Mouse (Mus musculus) thymus, adult 2 months (tissue): Measurements from ENCODE around the gene Trnp1. TPM values are rescaled to one million over a fixed set of nuclear protein-coding genes. Genes with fewer than 3 reads are reported as not detected.

Experiments used
- DNase-seq: peaks from one replicate; pipeline ENCODE4 v3.0.0; 2021
- H3K27ac ChIP-seq: fragments of 200-500 bp; 2 replicates; pipeline ENCODE4 v1.5.1; 2012; ENCODE audit warnings: low read length, control low read depth; ENCODE audit not compliant: control insufficient read depth, insufficient read depth
- H3K27me3 ChIP-seq: fragments of 200-500 bp; 2 replicates; pipeline ENCODE4 v1.6.1; 2012; ENCODE audit warnings: mild to moderate bottlenecking, low read length, moderate library complexity, mixed read lengths; ENCODE audit not compliant: control insufficient read depth, insufficient read depth
- H3K36me3 ChIP-seq: fragments of 200-500 bp; 2 replicates; pipeline ENCODE4 v1.6.1; 2012; ENCODE audit warnings: mild to moderate bottlenecking, low read length, moderate library complexity; ENCODE audit not compliant: control insufficient read depth, insufficient read depth
- H3K4me1 ChIP-seq: fragments of 200-500 bp; replicated peaks from 2 replicates; pipeline ENCODE4 v1.6.1; 2012; ENCODE audit warnings: low read length; ENCODE audit not compliant: control insufficient read depth, insufficient read depth
- H3K4me3 ChIP-seq: fragments of 200-500 bp; 2 replicates; pipeline ENCODE4 v1.5.1; 2012; ENCODE audit warnings: mild to moderate bottlenecking, low read length, control low read depth, moderate library complexity; ENCODE audit not compliant: control insufficient read depth, insufficient read depth
- CTCF ChIP-seq: fragments of 200-500 bp; IDR thresholded peaks from 2 replicates; pipeline ENCODE4 v1.5.1; 2012; ENCODE audit warnings: mild to moderate bottlenecking, control low read depth, low read length, moderate library complexity, borderline replicate concordance; ENCODE audit not compliant: control insufficient read depth, poor library complexity, insufficient read depth; ENCODE audit errors: extremely low read depth
- POLR2A ChIP-seq: fragments of 200-500 bp; IDR thresholded peaks from 2 replicates; pipeline ENCODE4 v1.6.1; 2012; ENCODE audit warnings: mild to moderate bottlenecking, low read length, control low read depth, moderate library complexity; ENCODE audit not compliant: control insufficient read depth, poor library complexity, insufficient read depth; ENCODE audit errors: extremely low read depth
- WGBS: fragments of 180-500 bp; shearing (Covaris S2); methylation state at CpG from one replicate; pipeline ENCODE4 v1.1.7; 2018; 5-methylcytosine and 5-hydroxymethylcytosine counted together
- polyA plus RNA-seq: library from polyadenylated mRNA; depleted of rRNA; stranded (reverse); fragments of >200 nt; gene quantifications from 2 replicates; pipeline ENCODE4 v1.2.3, GENCODE M21; 2012

The Trnp1 gene
- polyA plus RNA-seq, 1 experiment = 1.5 TPM

DNA sequence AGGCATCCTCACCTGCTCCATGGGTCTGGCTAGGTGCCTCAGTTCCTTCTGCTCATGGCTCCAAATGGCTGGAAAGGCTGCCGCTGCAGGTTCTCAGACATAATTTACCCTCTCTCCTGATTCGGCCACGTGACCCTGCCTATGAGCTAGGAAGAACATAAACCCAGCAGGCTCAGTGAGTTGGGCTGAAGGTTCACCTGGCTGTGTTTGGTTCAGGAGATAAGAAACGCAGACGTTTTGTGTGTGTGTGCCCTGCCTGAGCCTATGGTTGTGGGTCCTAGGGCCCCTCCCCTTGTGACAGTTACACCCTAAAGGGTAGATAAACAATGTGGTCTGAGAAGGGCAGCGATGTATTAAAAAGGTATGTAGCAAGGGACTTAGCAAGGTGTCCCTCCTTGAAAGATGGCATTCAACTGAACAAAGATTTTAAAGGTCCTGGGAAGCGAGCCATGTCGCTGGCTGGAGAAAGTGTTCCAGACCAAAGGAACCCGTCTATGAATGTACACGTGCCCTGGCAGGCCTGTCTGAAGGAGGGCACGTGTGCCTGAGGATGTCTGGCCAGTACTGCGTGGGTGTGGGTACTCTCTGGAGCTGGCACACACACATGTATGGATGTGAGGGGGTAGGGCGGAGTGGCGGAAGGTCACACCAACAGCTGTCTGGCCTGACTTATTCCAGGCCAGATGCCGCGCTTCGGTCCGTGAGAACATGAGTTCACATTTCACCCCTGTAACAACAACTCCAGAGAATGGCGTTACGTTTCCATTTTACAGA is 9.5 kb downstream of the Trnp1 start:
- Histone ChIP-seq H3K27me3 (peaks cover 4% of the 10 kb centered on the region; the same call in 1 of the 2 replicates), H3K36me3 (no peaks in the 10 kb centered on the region), H3K4me1 (no peaks in the 10 kb centered on the region), H3K27ac (no peak overlapping the region), H3K4me3 (no peak overlapping the region)
- no peak for DNase-seq
- WGBS = 93% methylated on average over 20 of the region's 20 CpGs
- TF ChIP-seq CTCF = no peak
- TF ChIP-seq POLR2A = no peak

GRCm38 (mm10) chr4:133486673-133487357 is 11.5 kb downstream of the Trnp1 start:
- no peak for TF ChIP-seq CTCF
- TF ChIP-seq POLR2A = no peak
- no peaks in the 10 kb centered on the region for H3K36me3 ChIP-seq
- peaks cover 4% of the 10 kb centered on the region; the same call in 1 of the 2 replicates for H3K27me3 ChIP-seq
- no peaks in the 10 kb centered on the region for H3K4me1 ChIP-seq
- WGBS = 95% methylated on average over 26 of the region's 26 CpGs
- H3K4me3 ChIP-seq = no peak overlapping the region
- no peak overlapping the region for H3K27ac ChIP-seq
- DNase-seq = no peak

GRCm38 (mm10) chr4:133485691-133486425 is 12.5 kb downstream of the Trnp1 start:
- no peak overlapping the region for H3K27ac ChIP-seq
- peaks cover 4% of the 10 kb centered on the region; the same call in 1 of the 2 replicates for H3K27me3 ChIP-seq
- H3K36me3 ChIP-seq = no peaks in the 10 kb centered on the region
- WGBS = 94% methylated on average over 28 of the region's 28 CpGs
- no peaks in the 10 kb centered on the region for H3K4me1 ChIP-seq
- TF ChIP-seq POLR2A (no peak), CTCF (no peak)
- no peak overlapping the region for H3K4me3 ChIP-seq
- no peak for DNase-seq

DNA sequence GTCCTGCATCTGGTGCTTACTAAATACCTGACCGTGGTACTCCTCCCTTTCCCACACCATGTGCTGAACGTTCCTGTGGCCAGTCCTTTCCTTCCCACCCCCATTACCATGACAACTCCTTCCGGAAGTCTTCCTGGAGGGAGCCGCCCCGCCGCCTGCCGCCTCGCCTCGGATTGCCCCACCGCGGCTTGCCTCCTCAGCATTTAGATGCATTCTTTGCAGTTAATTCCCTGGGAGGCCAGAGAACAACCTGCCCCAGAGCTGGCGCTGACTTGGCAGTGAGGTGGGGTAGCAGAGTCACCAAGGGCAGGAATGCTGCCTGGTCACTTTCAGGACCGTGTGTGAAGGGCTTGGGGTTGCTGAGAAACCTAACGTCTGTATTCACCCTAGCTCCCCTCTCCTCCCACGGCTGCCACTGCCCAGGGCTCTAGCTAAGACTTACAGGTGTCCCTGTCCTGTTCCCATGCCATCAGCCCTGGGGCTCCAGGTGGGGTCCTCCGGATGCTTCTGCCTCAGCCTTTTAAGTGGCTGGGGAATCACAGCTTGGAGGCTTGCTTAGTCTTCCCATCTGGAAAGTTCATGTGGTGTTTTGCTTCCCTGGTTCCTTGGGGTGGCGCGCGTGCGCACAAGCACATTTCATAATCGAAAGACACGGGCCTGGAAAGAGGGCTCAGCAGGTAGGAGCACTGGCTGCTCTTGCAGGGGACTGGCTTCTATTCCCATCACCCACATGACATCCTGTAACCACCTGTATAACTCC is 13.9 kb downstream of the Trnp1 start:
- Histone ChIP-seq H3K4me3 (no peak overlapping the region), H3K27ac (no peak overlapping the region), H3K27me3 (peaks cover 13% of the 10 kb centered on the region; the same call in 1 of the 2 replicates), H3K4me1 (peaks cover 11% of the 10 kb centered on the region), H3K36me3 (no peaks in the 10 kb centered on the region)
- WGBS = 25% methylated on average over 22 of the region's 22 CpGs
- no peak for DNase-seq
- TF ChIP-seq CTCF = no peak
- TF ChIP-seq POLR2A = no peak

DNA sequence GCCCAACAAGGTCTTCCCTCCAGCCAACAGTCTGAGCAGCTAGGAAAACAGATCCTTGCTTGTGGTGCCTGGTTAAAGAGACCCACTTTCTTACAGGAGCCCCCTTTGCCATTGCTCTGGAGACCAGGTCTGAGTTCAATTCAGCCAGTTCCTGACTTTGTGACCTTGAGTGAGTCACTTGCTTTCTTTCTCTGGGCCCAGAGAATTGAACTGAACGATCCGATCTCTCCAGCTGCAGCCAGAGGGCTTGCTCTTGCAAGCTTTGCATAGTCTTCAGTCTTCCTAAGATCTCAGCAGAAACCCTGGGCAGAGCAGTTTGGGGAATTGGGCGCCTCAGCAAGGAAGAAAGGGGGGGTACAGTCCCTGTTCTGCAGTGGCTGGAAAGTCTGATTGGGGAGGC is 15.9 kb downstream of the Trnp1 start:
- H3K4me3 ChIP-seq = no peak overlapping the region
- peaks cover 13% of the 10 kb centered on the region; the same call in 1 of the 2 replicates for H3K27me3 ChIP-seq
- no peaks in the 10 kb centered on the region for H3K36me3 ChIP-seq
- DNase-seq = no peak
- WGBS = 90% methylated on average over 3 of the region's 3 CpGs
- H3K4me1 ChIP-seq = peaks cover 11% of the 10 kb centered on the region
- no peak overlapping the region for H3K27ac ChIP-seq
- TF ChIP-seq CTCF = no peak
- TF ChIP-seq POLR2A = no peak
